Mouse (Mus musculus) E14TG2a.4 (cell line): Measurements from ENCODE around the gene Sipa1l1.

ENCODE experiments used
- H3K27me3 ChIP-seq: 2 replicates; pipeline ENCODE4 v1.6.1; 2014; ENCODE audit warnings: low read length, control low read depth; ENCODE audit not compliant: insufficient read depth
- H3K36me3 ChIP-seq: 2 replicates; pipeline ENCODE4 v1.6.1; 2014; ENCODE audit warnings: low read length, control low read depth; ENCODE audit not compliant: insufficient read depth
- H3K4me1 ChIP-seq: replicated peaks from 2 replicates; pipeline ENCODE4 v1.6.1; 2014; ENCODE audit warnings: low read depth, low read length, control low read depth
- H3K4me3 ChIP-seq: replicated peaks from 2 replicates; pipeline ENCODE4 v1.5.1; 2014; ENCODE audit warnings: mild to moderate bottlenecking, low read length
- H3K9me3 ChIP-seq: 2 replicates; pipeline ENCODE4 v1.6.1; 2014; ENCODE audit warnings: low read length, control low read depth
- CTCF ChIP-seq: conservative IDR thresholded peaks from 2 replicates; pipeline ENCODE4 v1.5.1; 2014; ENCODE audit warnings: low read length
- NANOG ChIP-seq: IDR thresholded peaks from 2 replicates; pipeline ENCODE4 v1.6.1; 2014; ENCODE audit warnings: borderline replicate concordance, low read length, mixed read lengths
- POU5F1 ChIP-seq: IDR thresholded peaks from 2 replicates; pipeline ENCODE4 v1.6.1; 2014; ENCODE audit warnings: low read length, borderline replicate concordance

The Sipa1l1 gene

GRCm38 (mm10) chr12:82273503-82273902, 104.4 kb downstream of the Sipa1l1 start:
- no peak for TF ChIP-seq POU5F1
- TF ChIP-seq CTCF = no peak
- TF ChIP-seq NANOG = no peak
- H3K4me3 ChIP-seq = no peak overlapping the region
- H3K4me1 ChIP-seq = peaks cover 30% of the 10 kb centered on the region
- H3K27me3 ChIP-seq = no peaks in the 10 kb centered on the region
- H3K36me3 ChIP-seq = no peaks in the 10 kb centered on the region
- H3K9me3 ChIP-seq = no peaks in the 10 kb centered on the region

DNA sequence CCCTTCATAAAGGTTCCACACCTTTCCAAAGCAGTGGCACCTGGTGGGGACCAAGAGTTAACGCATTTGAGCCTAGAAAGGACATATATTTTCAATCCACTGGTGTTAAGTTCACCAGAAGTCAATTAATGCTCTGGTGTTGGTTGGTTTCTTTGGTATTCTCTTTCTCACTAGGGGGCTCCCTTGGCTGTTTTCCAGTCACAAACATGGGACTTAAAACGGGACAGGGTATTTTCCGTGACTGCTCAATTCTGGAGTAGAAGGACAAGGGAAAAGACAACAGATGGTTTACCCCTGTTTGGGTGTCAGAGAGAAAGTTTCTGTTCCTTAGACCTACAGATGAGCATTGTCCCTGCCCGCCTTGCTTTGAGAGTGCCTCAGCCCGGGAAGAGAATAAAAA, 105.5 kb downstream of the Sipa1l1 start:
- H3K36me3 ChIP-seq = no peaks in the 10 kb centered on the region
- TF ChIP-seq CTCF (no peak), POU5F1 (no peak), NANOG (no peak)
- peaks cover 37% of the 10 kb centered on the region for H3K4me1 ChIP-seq

GRCm38 (mm10) chr12:82275767-82276166, 106.6 kb downstream of the Sipa1l1 start:
- H3K4me1 ChIP-seq = peaks cover 40% of the 10 kb centered on the region

More for the DNA sequence above, 105.5 kb downstream of the Sipa1l1 start:
- Histone ChIP-seq H3K27me3 (no peaks in the 10 kb centered on the region), H3K9me3 (no peaks in the 10 kb centered on the region), H3K4me3 (no peak overlapping the region)

GRCm38 (mm10) chr12:82276591-82276990, 107.5 kb downstream of the Sipa1l1 start:
- Histone ChIP-seq H3K4me3 (no peak overlapping the region), H3K4me1 (peaks cover 40% of the 10 kb centered on the region)
- TF ChIP-seq CTCF (no peak), POU5F1 (no peak), NANOG (peak; percentile 39; the same call in 1 of the 2 replicates)

More at GRCm38 (mm10) chr12:82275767-82276166, 106.6 kb downstream of the Sipa1l1 start:
- Histone ChIP-seq H3K27me3 (no peaks in the 10 kb centered on the region), H3K4me3 (no peak overlapping the region), H3K9me3 (no peaks in the 10 kb centered on the region), H3K36me3 (no peaks in the 10 kb centered on the region)
- TF ChIP-seq CTCF (no peak), POU5F1 (no peak), NANOG (no peak)

GRCm38 (mm10) chr12:82284617-82285016, 115.5 kb downstream of the Sipa1l1 start:
- Histone ChIP-seq H3K4me3 (no peak overlapping the region), H3K9me3 (no peaks in the 10 kb centered on the region), H3K36me3 (no peaks in the 10 kb centered on the region), H3K27me3 (no peaks in the 10 kb centered on the region), H3K4me1 (peaks cover 5% of the 10 kb centered on the region; the same call in 1 of the 2 replicates)
- no peak for TF ChIP-seq CTCF
- TF ChIP-seq POU5F1 = no peak
- no peak for TF ChIP-seq NANOG

More at GRCm38 (mm10) chr12:82276591-82276990, 107.5 kb downstream of the Sipa1l1 start:
- Histone ChIP-seq H3K27me3 (no peaks in the 10 kb centered on the region), H3K9me3 (no peaks in the 10 kb centered on the region), H3K36me3 (no peaks in the 10 kb centered on the region)

DNA sequence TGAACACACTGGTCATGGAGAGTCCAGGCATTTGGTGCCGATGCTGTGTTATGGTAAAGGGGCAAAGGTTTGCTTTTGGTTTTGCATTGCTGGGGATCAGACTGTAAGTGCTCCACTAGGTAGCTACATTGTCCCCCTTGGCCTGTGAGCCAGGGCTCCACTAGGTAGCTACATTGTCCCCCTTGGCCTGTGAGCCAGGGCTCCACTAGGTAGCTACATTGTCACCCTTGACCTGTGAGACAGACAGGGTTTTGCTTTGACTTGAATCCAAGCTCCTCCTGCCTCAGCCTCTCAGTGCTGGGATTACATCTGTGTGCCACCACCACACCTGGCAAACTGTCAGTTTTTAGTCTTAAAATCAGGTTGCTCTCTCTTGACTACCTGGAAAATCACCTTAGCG, 115.9 kb downstream of the Sipa1l1 start:
- TF ChIP-seq CTCF (no peak), POU5F1 (no peak), NANOG (no peak)
- Histone ChIP-seq H3K9me3 (no peaks in the 10 kb centered on the region), H3K4me1 (0 out of 2 replicates have a peak, but pooled peaks cover 2% of the 10 kb centered on the region), H3K4me3 (no peak overlapping the region), H3K27me3 (no peaks in the 10 kb centered on the region), H3K36me3 (no peaks in the 10 kb centered on the region)

- H3K36me3 ChIP-seq = no peaks in the 10 kb centered on the region
- H3K27me3 ChIP-seq = no peaks in the 10 kb centered on the region
- TF ChIP-seq POU5F1 (no peak), CTCF (no peak), NANOG (no peak)
- H3K9me3 ChIP-seq = no peaks in the 10 kb centered on the region
- H3K4me3 ChIP-seq = no peak overlapping the region
- H3K4me1 ChIP-seq = 0 out of 2 replicates have a peak, but pooled peaks cover 2% of the 10 kb centered on the region
These were observed 116.9 kb downstream of the Sipa1l1 start for GRCm38 (mm10) chr12:82286068-82286467.

DNA sequence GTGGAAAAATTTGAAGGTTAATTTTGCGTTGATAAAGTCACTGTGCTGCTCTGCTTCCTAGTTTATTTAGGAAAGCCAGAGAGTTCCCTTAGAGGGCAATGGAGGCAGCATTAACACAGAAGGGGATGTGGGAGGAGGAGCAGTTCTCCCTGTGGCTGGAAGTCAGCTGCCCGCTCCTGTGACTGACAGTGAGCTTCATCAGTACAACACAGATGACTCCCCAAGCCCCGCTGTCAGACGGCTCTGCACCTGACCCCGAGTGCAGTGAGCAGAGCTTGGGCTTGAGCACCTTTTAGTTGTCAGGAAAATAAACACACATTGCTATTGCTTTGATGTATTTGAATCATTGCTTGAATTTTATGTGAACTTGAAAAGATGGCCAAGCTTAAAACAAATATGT, 117.7 kb downstream of the Sipa1l1 start:
- no peaks in the 10 kb centered on the region for H3K27me3 ChIP-seq
- 0 out of 2 replicates have a peak, but pooled peaks cover 2% of the 10 kb centered on the region for H3K4me1 ChIP-seq
- H3K36me3 ChIP-seq = no peaks in the 10 kb centered on the region
- TF ChIP-seq CTCF (no peak), NANOG (no peak), POU5F1 (no peak)
- H3K4me3 ChIP-seq = no peak overlapping the region
- no peaks in the 10 kb centered on the region for H3K9me3 ChIP-seq
